Mouse (Mus musculus) kidney, postnatal 0 days (tissue): ENCODE measurements around the gene Mfap2. TPM values are rescaled to one million over a fixed set of nuclear protein-coding genes. Genes with fewer than 3 reads are reported as not detected.

Experiments
- ATAC-seq: fragments of 200-750 bp; cut with Nextera tagmentation; replicated peaks from 2 replicates; pipeline ENCODE4 v1.8.0; 2017; ENCODE audit warnings: low read depth, moderate number of reproducible peaks, moderate TSS enrichment, moderate library complexity; ENCODE audit not compliant: low FRiP score
- DNase-seq: peaks from one replicate; pipeline ENCODE4 v3.0.0-alpha.2; 2016; ENCODE audit warnings: low spot score
- H3K27ac ChIP-seq: fragments of 300-500 bp; sonication (generic); 2 replicates; pipeline ENCODE4 v1.5.1; 2014; ENCODE audit warnings: mild to moderate bottlenecking
- H3K27me3 ChIP-seq: fragments of 300-500 bp; sonication (generic); 2 replicates; pipeline ENCODE4 v1.6.1; 2014; ENCODE audit warnings: low read length, mixed read lengths; ENCODE audit not compliant: insufficient read depth
- H3K36me3 ChIP-seq: fragments of 300-500 bp; sonication (generic); 2 replicates; pipeline ENCODE4 v1.6.1; 2014; ENCODE audit warnings: low read length, mixed read lengths; ENCODE audit not compliant: insufficient read depth
- H3K4me1 ChIP-seq: fragments of 300-500 bp; sonication (generic); replicated peaks from 2 replicates; pipeline ENCODE4 v1.6.1; 2014; ENCODE audit warnings: antibody characterized with exemption, low read length, mixed read lengths; ENCODE audit not compliant: insufficient read depth
- H3K4me2 ChIP-seq: fragments of 300-500 bp; sonication (generic); 2 replicates; pipeline ENCODE4 v1.6.1; 2014; ENCODE audit warnings: mild to moderate bottlenecking, low read length, moderate library complexity, mixed read lengths
- H3K4me3 ChIP-seq: fragments of 300-500 bp; sonication (generic); replicated peaks from 2 replicates; pipeline ENCODE4 v1.5.1; 2014; ENCODE audit warnings: low read depth, low read length
- H3K9ac ChIP-seq: fragments of 300-500 bp; sonication (generic); 2 replicates; pipeline ENCODE4 v1.6.1; 2014; ENCODE audit warnings: low read depth, low read length
- H3K9me3 ChIP-seq: fragments of 300-500 bp; sonication (generic); replicated peaks from 2 replicates; pipeline ENCODE4 v1.6.1; 2016; ENCODE audit warnings: low read length, inconsistent platforms, mixed read lengths
- CTCF ChIP-seq: IDR thresholded peaks from 2 replicates; pipeline ENCODE4 v1.5.1; 2016; ENCODE audit warnings: antibody characterized with exemption, low read depth, mild to moderate bottlenecking, moderate library complexity
- WGBS: fragments of 180-500 bp; shearing (Covaris S2); extraction: QIAGEN DNeasy Blood & Tissue Kit; methylation state at CpG from one replicate; pipeline ENCODE4 v1.1.7; 2014; 5-methylcytosine and 5-hydroxymethylcytosine counted together
- polyA plus RNA-seq: library from polyadenylated mRNA; unstranded; fragments of >200 nt; fragmentation: Nextera tagmentation; extraction: Ambion mirVana; gene quantifications from 2 replicates; pipeline ENCODE4 v1.2.1, GENCODE M21; 2015

The Mfap2 gene
- polyA plus RNA-seq, 1 experiment from 2014 or later, result 330 TPM

- no peaks in the 10 kb centered on the region for H3K36me3 ChIP-seq
- 0 out of 2 replicates have a peak, but pooled peaks cover 10% of the 10 kb centered on the region for H3K4me1 ChIP-seq
- H3K4me2 ChIP-seq, result peak overlapping the region; percentile 79
- no peaks in the 10 kb centered on the region for H3K27me3 ChIP-seq
- TF ChIP-seq CTCF, result peak; percentile 42
- H3K9me3 ChIP-seq, result no peaks in the 10 kb centered on the region
- WGBS, result 28% methylated on average over 15 of the region's 15 CpGs
- ATAC-seq (no peak), DNase-seq (peak; percentile 15)
- no peak overlapping the region for H3K9ac ChIP-seq
- peak overlapping the region; percentile 83 for H3K4me3 ChIP-seq
- no peak overlapping the region for H3K27ac ChIP-seq
Measured at GRCm38 (mm10) chr4:140986024-140986710, 24.1 kb upstream of the Mfap2 start.

GRCm38 (mm10) chr4:140986711-140987395 lies 23.4 kb upstream of the Mfap2 start, which contains the start of gene Atp13a2:
TSS of gene Atp13a2 (plus strand) at chr4:140986873.
- Histone ChIP-seq H3K27me3 (no peaks in the 10 kb centered on the region), H3K9me3 (no peaks in the 10 kb centered on the region), H3K36me3 (0 out of 2 replicates have a peak, but pooled peaks cover under 1% of the 10 kb centered on the region), H3K4me2 (peak within 1 kb of the TSS; percentile 79), H3K4me1 (0 out of 2 replicates have a peak, but pooled peaks cover 10% of the 10 kb centered on the region), H3K27ac (no peak within 1 kb of the TSS), H3K9ac (peak within 1 kb of the TSS; percentile 75), H3K4me3 (peak within 1 kb of the TSS; percentile 83)
- TF ChIP-seq CTCF, result no peak
- DNase-seq (peak; percentile 84), ATAC-seq (peak; percentile 65)
- WGBS, result 0% methylated on average over 58 of the region's 58 CpGs

- Histone ChIP-seq H3K9ac (peak overlapping the region; percentile 75), H3K4me3 (peak overlapping the region; percentile 83), H3K36me3 (peaks cover 6% of the 10 kb centered on the region; the same call in 1 of the 2 replicates), H3K4me2 (peak overlapping the region; percentile 79), H3K4me1 (0 out of 2 replicates have a peak, but pooled peaks cover 10% of the 10 kb centered on the region), H3K27ac (no peak overlapping the region), H3K27me3 (no peaks in the 10 kb centered on the region), H3K9me3 (no peaks in the 10 kb centered on the region)
- no peak for DNase-seq
- 15% methylated on average over 7 of the region's 7 CpGs for WGBS
- TF ChIP-seq CTCF, result no peak
- no peak for ATAC-seq
Measured at GRCm38 (mm10) chr4:140987476-140987875, 22.7 kb upstream of the Mfap2 start.

GRCm38 (mm10) chr4:140988706-140989290 lies 21.4 kb upstream of the Mfap2 start:
- no peaks in the 10 kb centered on the region for H3K9me3 ChIP-seq
- TF ChIP-seq CTCF, result no peak
- ATAC-seq, result no peak
- H3K4me2 ChIP-seq, result 0 out of 2 replicates have a peak overlapping the region, but pooled peaks have one; percentile 0
- no peaks in the 10 kb centered on the region for H3K27me3 ChIP-seq
- H3K4me1 ChIP-seq, result 0 out of 2 replicates have a peak, but pooled peaks cover 10% of the 10 kb centered on the region
- H3K9ac ChIP-seq, result no peak overlapping the region
- DNase-seq, result no peak
- WGBS, result 39% methylated on average over 7 of the region's 7 CpGs
- peaks cover 13% of the 10 kb centered on the region for H3K36me3 ChIP-seq
- peak overlapping the region; percentile 1; the same call in 1 of the 2 replicates for H3K27ac ChIP-seq
- no peak overlapping the region for H3K4me3 ChIP-seq

- Histone ChIP-seq H3K9me3 (no peaks in the 10 kb centered on the region), H3K4me1 (0 out of 2 replicates have a peak, but pooled peaks cover 10% of the 10 kb centered on the region), H3K36me3 (peaks cover 13% of the 10 kb centered on the region), H3K27me3 (no peaks in the 10 kb centered on the region), H3K9ac (no peak overlapping the region), H3K4me2 (no peak overlapping the region), H3K27ac (0 out of 2 replicates have a peak overlapping the region, but pooled peaks have one; percentile 1), H3K4me3 (no peak overlapping the region)
- 86% methylated on average over 14 of the region's 14 CpGs for WGBS
- no peak for TF ChIP-seq CTCF
- DNase-seq (no peak), ATAC-seq (no peak)
Measured at GRCm38 (mm10) chr4:140989447-140989846, 20.8 kb upstream of the Mfap2 start.

GRCm38 (mm10) chr4:140992215-140992614 lies 18.0 kb upstream of the Mfap2 start:
- DNase-seq (no peak), ATAC-seq (no peak)
- H3K27me3 ChIP-seq, result no peaks in the 10 kb centered on the region
- H3K27ac ChIP-seq, result no peak overlapping the region
- no peak overlapping the region for H3K4me2 ChIP-seq
- peaks cover 33% of the 10 kb centered on the region for H3K36me3 ChIP-seq
- H3K4me1 ChIP-seq, result 0 out of 2 replicates have a peak, but pooled peaks cover 10% of the 10 kb centered on the region
- 88% methylated on average over 20 of the region's 20 CpGs for WGBS
- H3K9me3 ChIP-seq, result no peaks in the 10 kb centered on the region
- no peak for TF ChIP-seq CTCF
- no peak overlapping the region for H3K9ac ChIP-seq
- no peak overlapping the region for H3K4me3 ChIP-seq
